Mouse (Mus musculus) hindbrain, embryonic 13.5 days (tissue): ENCODE results near the gene Spata25. TPM values are rescaled to one million over a fixed set of nuclear protein-coding genes. Genes with fewer than 3 reads are reported as not detected.

ENCODE experiments used
- polyA plus RNA-seq: library from polyadenylated mRNA; unstranded; fragments of >200 nt; fragmentation: Nextera tagmentation; extraction: Ambion mirVana; gene quantifications from 2 replicates; pipeline ENCODE4 v1.2.1, GENCODE M21; 2015

Spata25 gene
- polyA plus RNA-seq, 1 experiment from 2014 or later = not detected

Other genes with a start within 250 kb of the Spata25 start
- not detected in 2 replicates for gene Wfdc6a, start 243.1 kb downstream of the Spata25 start, polyA plus RNA-seq
- gene Eppin, start 234.9 kb downstream of the Spata25 start, polyA plus RNA-seq = not detected in 2 replicates
- not detected in 2 replicates for gene Wfdc6b, start 215.0 kb downstream of the Spata25 start, polyA plus RNA-seq
- not detected in 2 replicates for gene Wfdc8, start 214.9 kb downstream of the Spata25 start, polyA plus RNA-seq
- gene Wfdc16, start 189.7 kb downstream of the Spata25 start, polyA plus RNA-seq = not detected in 2 replicates
- gene Wfdc10, start 172.5 kb downstream of the Spata25 start, polyA plus RNA-seq = not detected in 2 replicates
- not detected in 2 replicates for gene Wfdc9, start 172.0 kb downstream of the Spata25 start, polyA plus RNA-seq
- not detected in 2 replicates for gene Wfdc11, start 154.4 kb downstream of the Spata25 start, polyA plus RNA-seq
- gene Wfdc13, start 143.4 kb downstream of the Spata25 start, polyA plus RNA-seq = not detected in 2 replicates
- not detected in 2 replicates for gene Spint4, start 130.0 kb downstream of the Spata25 start, polyA plus RNA-seq
- not detected in 2 replicates for gene Spint5, start 113.2 kb downstream of the Spata25 start, polyA plus RNA-seq
- 0.95 and 1.2 TPM in 2 replicates for gene Wfdc3, start 82.6 kb downstream of the Spata25 start, polyA plus RNA-seq
- 65.0 and 72.3 TPM in 2 replicates for gene Dnttip1, start 82.6 kb downstream of the Spata25 start, polyA plus RNA-seq
- gene Ube2c, start 58.6 kb downstream of the Spata25 start, polyA plus RNA-seq = 97.2 and 108 TPM in 2 replicates
- gene Tnnc2, start 48.6 kb downstream of the Spata25 start, polyA plus RNA-seq = 1.3 and 3.9 TPM in 2 replicates
- 21.0 and 22.4 TPM in 2 replicates for gene Snx21, start 42.7 kb downstream of the Spata25 start, polyA plus RNA-seq
- gene Acot8, start 23.7 kb downstream of the Spata25 start, polyA plus RNA-seq = 19.4 and 19.8 TPM in 2 replicates
- 13.7 and 14.6 TPM in 2 replicates for gene Zswim3, start 23.4 kb downstream of the Spata25 start, polyA plus RNA-seq
- 23.9 and 24.3 TPM in 2 replicates for gene Zswim1, start 5.9 kb downstream of the Spata25 start, polyA plus RNA-seq
- 101 and 109 TPM in 2 replicates for gene Ctsa, start 4.3 kb upstream of the Spata25 start, polyA plus RNA-seq
- gene Neurl2, start 4.9 kb upstream of the Spata25 start, polyA plus RNA-seq = 5.4 and 5.9 TPM in 2 replicates
- 123 and 127 TPM in 2 replicates for gene Pltp, start 29.2 kb upstream of the Spata25 start, polyA plus RNA-seq
- gene Pcif1, start 50.8 kb upstream of the Spata25 start, polyA plus RNA-seq = 87.8 and 95.3 TPM in 2 replicates
- gene Zfp335, start 83.2 kb upstream of the Spata25 start, polyA plus RNA-seq = 13.1 and 13.9 TPM in 2 replicates
- 23.8 and 25.2 TPM in 2 replicates for gene Mmp9, start 112.2 kb upstream of the Spata25 start, polyA plus RNA-seq
- gene Slc12a5, start 132.3 kb upstream of the Spata25 start, polyA plus RNA-seq = 21.4 and 22.1 TPM in 2 replicates
- 119 and 128 TPM in 2 replicates for gene Ncoa5, start 206.3 kb upstream of the Spata25 start, polyA plus RNA-seq
- gene Cd40, start 227.1 kb upstream of the Spata25 start, polyA plus RNA-seq = 8.1 and 8.6 TPM in 2 replicates